Mouse (Mus musculus) heart, embryonic 12.5 days (tissue): ENCODE measurements around the gene Ywhag. TPM values are rescaled to one million over a fixed set of nuclear protein-coding genes. Genes with fewer than 3 reads are reported as not detected.

ENCODE experiments used
- ATAC-seq: fragments of 200-750 bp; cut with Nextera tagmentation; 2 replicates; pipeline ENCODE4 v1.8.0; 2017; ENCODE audit warnings: moderate TSS enrichment, moderate library complexity; ENCODE audit not compliant: insufficient number of reproducible peaks, low FRiP score
- H3K27ac ChIP-seq: fragments of 300-500 bp; sonication (generic); 2 replicates; pipeline ENCODE4 v1.5.1; 2016; ENCODE audit warnings: mild to moderate bottlenecking, moderate library complexity; ENCODE audit not compliant: poor library complexity, severe bottlenecking
- H3K27me3 ChIP-seq: fragments of 300-500 bp; sonication (generic); replicated peaks from 2 replicates; pipeline ENCODE4 v1.6.1; 2016; ENCODE audit warnings: mild to moderate bottlenecking, moderate library complexity
- H3K36me3 ChIP-seq: fragments of 300-500 bp; sonication (generic); 2 replicates; pipeline ENCODE4 v1.6.1; 2016; ENCODE audit warnings: mild to moderate bottlenecking, moderate library complexity
- H3K4me1 ChIP-seq: fragments of 300-500 bp; sonication (generic); replicated peaks from 2 replicates; pipeline ENCODE4 v1.6.1; 2016; ENCODE audit warnings: mild to moderate bottlenecking
- H3K4me2 ChIP-seq: fragments of 300-500 bp; sonication (generic); 2 replicates; pipeline ENCODE4 v1.6.1; 2016; ENCODE audit warnings: mild to moderate bottlenecking, moderate library complexity
- H3K4me3 ChIP-seq: fragments of 300-500 bp; sonication (generic); 2 replicates; pipeline ENCODE4 v1.5.1; 2016; ENCODE audit warnings: mild to moderate bottlenecking
- H3K9ac ChIP-seq: fragments of 300-500 bp; sonication (generic); 2 replicates; pipeline ENCODE4 v1.6.1; 2016; ENCODE audit warnings: mild to moderate bottlenecking, moderate library complexity
- H3K9me3 ChIP-seq: fragments of 300-500 bp; sonication (generic); replicated peaks from 2 replicates; pipeline ENCODE4 v1.6.1; 2016; ENCODE audit warnings: mild to moderate bottlenecking, moderate library complexity
- WGBS: fragments of 180-500 bp; shearing (Covaris S2); methylation state at CpG from one replicate; pipeline ENCODE4 v1.1.7; 2016; 5-methylcytosine and 5-hydroxymethylcytosine counted together
- polyA plus RNA-seq: library from polyadenylated mRNA; unstranded; fragments of >200 nt; fragmentation: Nextera tagmentation; extraction: Ambion mirVana; gene quantifications from 2 replicates; pipeline ENCODE4 v1.2.1, GENCODE M21; 2016

The Ywhag gene
- polyA plus RNA-seq, 1 experiment from 2014 or later, result 222 TPM

- no peak overlapping the region for H3K4me2 ChIP-seq
- ATAC-seq, result no peak
- H3K36me3 ChIP-seq, result peaks cover 56% of the 10 kb centered on the region
- H3K4me3 ChIP-seq, result no peak overlapping the region
- H3K27me3 ChIP-seq, result no peaks in the 10 kb centered on the region
- 91% methylated on average over 25 of the region's 25 CpGs for WGBS
- peaks cover 55% of the 10 kb centered on the region for H3K4me1 ChIP-seq
- H3K9ac ChIP-seq, result no peak overlapping the region
- H3K9me3 ChIP-seq, result no peaks in the 10 kb centered on the region
- no peak overlapping the region for H3K27ac ChIP-seq
Measured at GRCm38 (mm10) chr5:135910813-135911212, 23.6 kb downstream of the Ywhag start.

- H3K36me3 ChIP-seq, result peaks cover 56% of the 10 kb centered on the region
- no peak overlapping the region for H3K4me2 ChIP-seq
- peaks cover 55% of the 10 kb centered on the region for H3K4me1 ChIP-seq
- H3K9ac ChIP-seq, result no peak overlapping the region
- H3K4me3 ChIP-seq, result no peak overlapping the region
- WGBS, result 88% methylated on average over 10 of the region's 10 CpGs
- H3K27me3 ChIP-seq, result no peaks in the 10 kb centered on the region
- no peak for ATAC-seq
- no peaks in the 10 kb centered on the region for H3K9me3 ChIP-seq
- no peak overlapping the region for H3K27ac ChIP-seq
Measured at GRCm38 (mm10) chr5:135909646-135910045, 24.8 kb downstream of the Ywhag start.

- WGBS, result 92% methylated on average over 16 of the region's 16 CpGs
- Histone ChIP-seq H3K9me3 (no peaks in the 10 kb centered on the region), H3K4me2 (no peak overlapping the region), H3K36me3 (peaks cover 56% of the 10 kb centered on the region), H3K9ac (no peak overlapping the region), H3K27ac (no peak overlapping the region), H3K27me3 (no peaks in the 10 kb centered on the region), H3K4me1 (peaks cover 53% of the 10 kb centered on the region), H3K4me3 (no peak overlapping the region)
- no peak for ATAC-seq
Measured at GRCm38 (mm10) chr5:135908989-135909388, 25.4 kb downstream of the Ywhag start.

GRCm38 (mm10) chr5:135908185-135908584 lies 26.2 kb downstream of the Ywhag start:
- Histone ChIP-seq H3K4me2 (no peak overlapping the region), H3K36me3 (peaks cover 56% of the 10 kb centered on the region), H3K27ac (no peak overlapping the region), H3K4me3 (no peak overlapping the region), H3K27me3 (no peaks in the 10 kb centered on the region), H3K4me1 (peaks cover 47% of the 10 kb centered on the region), H3K9ac (no peak overlapping the region), H3K9me3 (no peaks in the 10 kb centered on the region)
- WGBS, result 88% methylated on average over 12 of the region's 12 CpGs
- ATAC-seq, result no peak

GRCm38 (mm10) chr5:135907256-135907655 lies 27.2 kb downstream of the Ywhag start:
- no peak overlapping the region for H3K4me3 ChIP-seq

GRCm38 (mm10) chr5:135906846-135907245 lies 27.6 kb downstream of the Ywhag start:
- Histone ChIP-seq H3K4me2 (no peak overlapping the region), H3K36me3 (peaks cover 50% of the 10 kb centered on the region), H3K27me3 (no peaks in the 10 kb centered on the region), H3K4me1 (peaks cover 37% of the 10 kb centered on the region), H3K9me3 (no peaks in the 10 kb centered on the region), H3K9ac (no peak overlapping the region), H3K4me3 (no peak overlapping the region), H3K27ac (no peak overlapping the region)
- 80% methylated on average over 4 of the region's 4 CpGs for WGBS
- no peak for ATAC-seq

More at GRCm38 (mm10) chr5:135907256-135907655, 27.2 kb downstream of the Ywhag start:
- ATAC-seq, result no peak
- Histone ChIP-seq H3K9me3 (no peaks in the 10 kb centered on the region), H3K4me2 (no peak overlapping the region), H3K9ac (no peak overlapping the region), H3K27me3 (no peaks in the 10 kb centered on the region), H3K27ac (no peak overlapping the region), H3K4me1 (peaks cover 41% of the 10 kb centered on the region), H3K36me3 (peaks cover 55% of the 10 kb centered on the region)
- 77% methylated on average over 13 of the region's 13 CpGs for WGBS

- Histone ChIP-seq H3K27me3 (no peaks in the 10 kb centered on the region), H3K4me3 (no peak overlapping the region), H3K9ac (no peak overlapping the region), H3K27ac (peak overlapping the region; percentile 0; the same call in 1 of the 2 replicates), H3K36me3 (peaks cover 38% of the 10 kb centered on the region), H3K4me2 (no peak overlapping the region), H3K4me1 (peaks cover 35% of the 10 kb centered on the region), H3K9me3 (no peaks in the 10 kb centered on the region)
- ATAC-seq, result no peak
- 53% methylated on average over 8 of the region's 8 CpGs for WGBS
Measured at GRCm38 (mm10) chr5:135905320-135906225, 28.8 kb downstream of the Ywhag start.

GRCm38 (mm10) chr5:135904259-135904658 lies 30.2 kb downstream of the Ywhag start:
- Histone ChIP-seq H3K36me3 (peaks cover 25% of the 10 kb centered on the region), H3K4me3 (peak overlapping the region; percentile 39; the same call in 1 of the 2 replicates), H3K9me3 (no peaks in the 10 kb centered on the region), H3K27ac (peak overlapping the region; percentile 49; the same call in 1 of the 2 replicates), H3K4me1 (peaks cover 36% of the 10 kb centered on the region), H3K9ac (peak overlapping the region; percentile 19; the same call in 1 of the 2 replicates), H3K4me2 (peak overlapping the region; percentile 68), H3K27me3 (no peaks in the 10 kb centered on the region)
- WGBS, result 62% methylated on average over 5 of the region's 5 CpGs
- no peak for ATAC-seq

- Histone ChIP-seq H3K36me3 (peaks cover 19% of the 10 kb centered on the region), H3K9me3 (no peaks in the 10 kb centered on the region), H3K4me1 (peaks cover 31% of the 10 kb centered on the region), H3K4me3 (peak overlapping the region; percentile 39), H3K27me3 (no peaks in the 10 kb centered on the region), H3K4me2 (peak overlapping the region; percentile 68), H3K9ac (peak overlapping the region; percentile 54), H3K27ac (peak overlapping the region; percentile 49)
- peak; percentile 93 for ATAC-seq
- WGBS, result under 1% methylated on average over 30 of the region's 30 CpGs
Measured at GRCm38 (mm10) chr5:135903551-135904151, 30.8 kb downstream of the Ywhag start.

- peaks cover 15% of the 10 kb centered on the region for H3K36me3 ChIP-seq
- H3K4me3 ChIP-seq, result peak overlapping the region; percentile 39
- 0 out of 2 replicates have a peak overlapping the region, but pooled peaks have one; percentile 19 for H3K27ac ChIP-seq
- no peaks in the 10 kb centered on the region for H3K27me3 ChIP-seq
- no peaks in the 10 kb centered on the region for H3K9me3 ChIP-seq
- WGBS, result 24% methylated on average over 7 of the region's 7 CpGs
- peak overlapping the region; percentile 54 for H3K9ac ChIP-seq
- ATAC-seq, result no peak; the same call in 1 of the 2 replicates
- peak overlapping the region; percentile 68 for H3K4me2 ChIP-seq
- H3K4me1 ChIP-seq, result peaks cover 31% of the 10 kb centered on the region
Measured at GRCm38 (mm10) chr5:135903058-135903457, 31.4 kb downstream of the Ywhag start.
